Mouse (Mus musculus) liver, embryonic 14.5 days (tissue): ENCODE data around the gene Asl. TPM values are rescaled to one million over a fixed set of nuclear protein-coding genes. Genes with fewer than 3 reads are reported as not detected.

Experiments
- ATAC-seq: fragments of 200-750 bp; cut with Nextera tagmentation; 2 replicates; pipeline ENCODE4 v1.8.0; 2017; ENCODE audit warnings: moderate number of reproducible peaks, mild to moderate bottlenecking, moderate library complexity; ENCODE audit not compliant: insufficient read depth
- DNase-seq, 3 experiments: peaks; one replicate each; pipeline ENCODE4 v3.0.0-alpha.2; 2012 to 2013; ENCODE audit warnings: low read depth in 3 of 3, low spot score in 3 of 3
- H3K27ac ChIP-seq: fragments of 300-500 bp; sonication (generic); 2 replicates; pipeline ENCODE4 v1.5.1; 2014; ENCODE audit warnings: moderate library complexity, mild to moderate bottlenecking, control low read depth, inconsistent platforms
- H3K27me3 ChIP-seq: fragments of 300-500 bp; sonication (generic); 2 replicates; pipeline ENCODE4 v1.6.1; 2014; ENCODE audit warnings: mild to moderate bottlenecking, low read length, moderate library complexity; ENCODE audit not compliant: control insufficient read depth, insufficient read depth
- H3K36me3 ChIP-seq: fragments of 300-500 bp; sonication (generic); replicated peaks from 2 replicates; pipeline ENCODE4 v1.6.1; 2014; ENCODE audit warnings: low read depth; ENCODE audit not compliant: control insufficient read depth, insufficient read depth
- H3K4me1 ChIP-seq, 2 experiments: fragments of 200-500 bp in 1 of 2; fragments of 300-500 bp in 1 of 2; sonication (generic) in 1 of 2; replicated peaks; 2 replicates each; pipeline ENCODE4 v1.6.1; 2012 to 2014; ENCODE audit warnings: antibody characterized with exemption in 1 of 2, inconsistent platforms in 1 of 2, low read length in 1 of 2; ENCODE audit not compliant: control insufficient read depth in 2 of 2, insufficient read depth in 2 of 2
- H3K4me2 ChIP-seq: fragments of 300-500 bp; sonication (generic); 2 replicates; pipeline ENCODE4 v1.6.1; 2014; ENCODE audit warnings: low read depth, mild to moderate bottlenecking, control low read depth, moderate library complexity
- H3K4me3 ChIP-seq, 2 experiments: fragments of 200-500 bp in 1 of 2; fragments of 300-500 bp in 1 of 2; sonication (generic) in 1 of 2; 2 replicates each; pipeline ENCODE4 v1.5.1; 2012 to 2014; ENCODE audit warnings: low read depth in 2 of 2, low read length in 2 of 2, mild to moderate bottlenecking in 2 of 2, control low read depth in 1 of 2, inconsistent platforms in 1 of 2, moderate library complexity in 1 of 2; ENCODE audit not compliant: insufficient read depth in 1 of 2
- H3K9ac ChIP-seq: fragments of 300-500 bp; sonication (generic); replicated peaks from 2 replicates; pipeline ENCODE4 v1.6.1; 2014; ENCODE audit warnings: mild to moderate bottlenecking, control low read depth, moderate library complexity
- H3K9me3 ChIP-seq: fragments of 300-500 bp; sonication (generic); 2 replicates; pipeline ENCODE4 v1.6.1; 2016; ENCODE audit warnings: low read length, mixed read lengths; ENCODE audit not compliant: control insufficient read depth
- CTCF ChIP-seq: IDR thresholded peaks from 2 replicates; pipeline ENCODE4 v1.5.1; 2016; ENCODE audit warnings: antibody characterized with exemption, low read depth, control low read depth
- EP300 ChIP-seq: IDR thresholded peaks from 2 replicates; pipeline ENCODE4 v1.6.1; 2016; ENCODE audit warnings: antibody characterized with exemption, low read depth
- WGBS: fragments of 180-500 bp; shearing (Covaris S2); extraction: QIAGEN DNeasy Blood & Tissue Kit; methylation state at CpG from one replicate; pipeline ENCODE4 v1.1.7; 2014; ENCODE audit not compliant: insufficient replicate concordance; 5-methylcytosine and 5-hydroxymethylcytosine counted together
- polyA plus RNA-seq, 2 experiments: library from polyadenylated mRNA; depleted of rRNA in 1 of 2; stranded (reverse) in 1 of 2; unstranded in 1 of 2; fragments of >200 nt; fragmentation: Nextera tagmentation in 1 of 2; extraction: Ambion mirVana in 1 of 2; gene quantifications; 2 replicates each; pipeline versions ENCODE4 v1.2.1 to v1.2.3; 2012 to 2014

Gene Asl
- polyA plus RNA-seq, 2 experiments: 30.4 to 39.8 TPM

DNA sequence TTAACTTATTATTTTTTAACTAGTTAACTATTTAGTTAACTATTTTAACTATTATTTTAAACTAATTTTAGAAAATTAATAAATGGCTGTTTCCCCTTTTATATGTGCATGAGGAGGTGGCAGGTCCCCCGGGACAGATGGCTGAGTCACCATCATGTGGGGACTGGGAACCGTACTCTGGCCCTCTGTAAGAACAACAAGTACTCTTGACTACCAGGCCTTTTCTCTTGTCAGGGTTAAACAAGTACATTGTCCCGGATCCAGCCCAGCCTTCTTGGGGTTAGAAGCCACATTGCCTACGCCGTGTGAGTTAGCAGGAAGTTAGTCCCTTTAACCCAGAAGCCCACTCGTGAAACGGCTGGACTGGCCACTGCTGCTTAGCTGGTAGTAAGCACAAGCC, 34.1 kb downstream of the Asl start:
- Histone ChIP-seq H3K4me2 (no peak overlapping the region), H3K9ac (no peak overlapping the region), H3K27me3 (no peaks in the 10 kb centered on the region), H3K4me3 (no peak overlapping the region), H3K9me3 (no peaks in the 10 kb centered on the region), H3K27ac (no peak overlapping the region), H3K36me3 (peaks cover 3% of the 10 kb centered on the region), H3K4me1 (peaks cover 30 to 36% of the 10 kb centered on the region in 2 experiments)
- DNase-seq (no peak), ATAC-seq (no peak)
- TF ChIP-seq CTCF (no peak), EP300 (no peak)
- 85% methylated on average over 7 of the region's 7 CpGs for WGBS

- H3K4me3 ChIP-seq: peak overlapping the region; percentile 33 to 42
- no peaks in the 10 kb centered on the region for H3K27me3 ChIP-seq
- peak overlapping the region; percentile 76 for H3K27ac ChIP-seq
- WGBS: 64% methylated on average over 14 of the region's 14 CpGs
- peak overlapping the region; percentile 38 for H3K4me2 ChIP-seq
- peak overlapping the region; percentile 51 for H3K9ac ChIP-seq
- DNase-seq (no peak), ATAC-seq (peak; percentile 59)
- TF ChIP-seq CTCF (no peak), EP300 (peak; percentile 44)
- no peaks in the 10 kb centered on the region for H3K9me3 ChIP-seq
- peaks cover 11% of the 10 kb centered on the region for H3K36me3 ChIP-seq
- peaks cover 30 to 36% of the 10 kb centered on the region in 2 experiments for H3K4me1 ChIP-seq
These were observed 35.7 kb downstream of the Asl start for GRCm38 (mm10) chr5:129993374-129993773.

- TF ChIP-seq CTCF (peak; percentile 27), EP300 (peak; percentile 41; the same call in 1 of the 2 replicates)
- no peaks in the 10 kb centered on the region for H3K27me3 ChIP-seq
- peaks cover 15% of the 10 kb centered on the region for H3K36me3 ChIP-seq
- peak overlapping the region in 1 of 2 experiments; percentile 34; a peak in 1 of 4 replicates for H3K4me3 ChIP-seq
- H3K9ac ChIP-seq: no peak overlapping the region
- DNase-seq (peak; percentile 61 to 68 (median 67)), ATAC-seq (peak; percentile 88)
- peak overlapping the region; percentile 6 for H3K4me2 ChIP-seq
- no peaks in the 10 kb centered on the region for H3K9me3 ChIP-seq
- peaks cover 27 to 31% of the 10 kb centered on the region in 2 experiments for H3K4me1 ChIP-seq
- WGBS: 23% methylated on average over 5 of the region's 5 CpGs
- H3K27ac ChIP-seq: peak overlapping the region; percentile 19
These were observed 37.1 kb downstream of the Asl start for GRCm38 (mm10) chr5:129991898-129992297.

DNA sequence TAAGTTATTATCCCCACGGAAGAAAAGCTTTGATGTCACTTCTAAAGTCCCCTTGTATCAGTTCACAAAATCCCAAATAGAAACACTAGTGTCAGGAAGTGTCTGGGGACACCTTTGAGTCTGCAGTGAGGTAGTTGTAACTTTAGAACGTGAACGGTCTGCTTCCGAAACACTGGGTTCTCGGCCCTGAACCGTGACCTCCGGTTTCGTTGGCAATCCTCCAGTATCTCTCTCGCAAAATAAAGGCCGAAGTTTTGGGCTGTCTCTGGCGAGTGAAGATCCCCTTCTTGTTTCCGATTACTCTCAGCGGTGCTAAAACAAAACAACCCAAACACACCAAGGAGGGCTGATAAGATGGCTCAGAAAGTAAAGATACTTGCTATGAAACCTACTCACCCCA, 39.7 kb downstream of the Asl start:
- Histone ChIP-seq H3K9me3 (no peaks in the 10 kb centered on the region), H3K27me3 (no peaks in the 10 kb centered on the region), H3K9ac (no peak overlapping the region), H3K4me3 (no peak overlapping the region), H3K4me1 (peaks cover 27 to 31% of the 10 kb centered on the region in 2 experiments), H3K36me3 (peaks cover 17% of the 10 kb centered on the region), H3K27ac (no peak overlapping the region), H3K4me2 (no peak overlapping the region)
- 83% methylated on average over 13 of the region's 13 CpGs for WGBS
- DNase-seq (no peak), ATAC-seq (no peak)
- no peak for TF ChIP-seq EP300
- TF ChIP-seq CTCF: no peak

GRCm38 (mm10) chr5:129980216-129980615, 48.8 kb downstream of the Asl start:
- TF ChIP-seq EP300 (peak; percentile 49; the same call in 1 of the 2 replicates), CTCF (no peak)
- no peaks in the 10 kb centered on the region for H3K9me3 ChIP-seq
- no peaks in the 10 kb centered on the region for H3K27me3 ChIP-seq
- H3K9ac ChIP-seq: peak overlapping the region; percentile 61
- DNase-seq (peak in 1 of 3 experiments; percentile 64), ATAC-seq (peak; percentile 39; the same call in 1 of the 2 replicates)
- H3K4me1 ChIP-seq: peaks cover 46 to 47% of the 10 kb centered on the region in 2 experiments
- H3K36me3 ChIP-seq: peaks cover 13% of the 10 kb centered on the region
- H3K4me3 ChIP-seq: peak overlapping the region; percentile 14 to 28; a peak in 2 of 4 replicates
- peak overlapping the region; percentile 62 for H3K4me2 ChIP-seq
- H3K27ac ChIP-seq: peak overlapping the region; percentile 91
- 34% methylated on average over 3 of the region's 3 CpGs for WGBS
